Mouse (Mus musculus): ENCODE results near the gene Fam214a. TPM values are rescaled to one million over a fixed set of nuclear protein-coding genes. Genes with fewer than 3 reads are reported as not detected.

Gene Fam214a
- total and polyA plus RNA-seq, 2 experiments, result 14.5 to 116 TPM

DNA sequence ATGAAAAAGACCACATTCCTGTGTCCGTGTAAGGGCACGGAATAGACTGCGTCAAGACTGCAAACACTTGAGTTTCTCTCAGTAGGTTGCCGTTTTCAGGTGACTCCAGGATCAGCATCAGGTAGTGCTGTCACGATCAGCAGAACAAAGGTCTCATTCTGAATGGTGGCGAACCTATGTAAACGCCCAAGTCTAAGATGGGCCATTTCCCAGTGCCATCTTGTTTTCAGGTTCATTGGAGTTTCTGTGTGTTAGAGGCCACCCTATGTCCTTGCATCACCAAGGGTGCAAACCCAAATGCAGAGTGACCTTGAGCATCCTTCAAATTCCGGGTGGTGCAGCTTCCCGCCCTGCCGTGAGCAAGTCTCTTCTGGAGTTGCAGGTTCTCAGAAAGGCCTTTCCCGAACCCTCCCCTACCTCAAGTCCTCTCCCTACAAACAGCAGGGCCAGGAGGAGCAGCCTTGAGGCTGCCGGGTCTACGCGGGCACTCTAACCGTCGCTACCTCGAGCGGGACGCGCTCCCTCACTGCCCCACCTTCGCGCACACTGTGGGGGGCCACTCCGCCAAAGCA, 117.9 kb downstream of the Fam214a start, which contains the start of gene Myo5a:
Myo5a (plus strand) TSS at position 559 of the 572 bp plus-strand sequence.
- Histone ChIP-seq H3K4me3 (ENCODE audit: insufficient read depth, low read depth, low read length) (peak within 1 kb of the TSS; percentile 78), H3K4me1 (ENCODE audit: control insufficient read depth, insufficient read depth, low read length) (peaks cover 5% of the 10 kb centered on the region; the same call in 1 of the 2 replicates), H3K27me3 (ENCODE audit: control insufficient read depth, insufficient read depth, low read length) (peaks cover 16% of the 10 kb centered on the region), H3K9ac (ENCODE audit: low read depth, low read length) (peak within 1 kb of the TSS; percentile 81), H3K36me3 (ENCODE audit: control insufficient read depth, insufficient read depth, low read length) (no peaks in the 10 kb centered on the region), H3K79me2 (ENCODE audit: control insufficient read depth, insufficient read depth, low read length) (no peaks in the 10 kb centered on the region), H3K27ac (replicated peaks; ENCODE audit: insufficient read depth, low read depth, low read length) (no peak within 1 kb of the TSS)
- TF ChIP-seq POLR2A (IDR thresholded peaks at IDR 0.05; ENCODE audit: extremely low read depth, insufficient read depth, low read length) (no peak), CTCF (IDR thresholded peaks at IDR 0.05; ENCODE audit: low read depth, low read length) (no peak)
- 23% methylated on average over 23 of the region's 23 CpGs for WGBS
- no peak for DNase-seq (ENCODE audit: extremely low read depth, low read depth, low spot score)

DNA sequence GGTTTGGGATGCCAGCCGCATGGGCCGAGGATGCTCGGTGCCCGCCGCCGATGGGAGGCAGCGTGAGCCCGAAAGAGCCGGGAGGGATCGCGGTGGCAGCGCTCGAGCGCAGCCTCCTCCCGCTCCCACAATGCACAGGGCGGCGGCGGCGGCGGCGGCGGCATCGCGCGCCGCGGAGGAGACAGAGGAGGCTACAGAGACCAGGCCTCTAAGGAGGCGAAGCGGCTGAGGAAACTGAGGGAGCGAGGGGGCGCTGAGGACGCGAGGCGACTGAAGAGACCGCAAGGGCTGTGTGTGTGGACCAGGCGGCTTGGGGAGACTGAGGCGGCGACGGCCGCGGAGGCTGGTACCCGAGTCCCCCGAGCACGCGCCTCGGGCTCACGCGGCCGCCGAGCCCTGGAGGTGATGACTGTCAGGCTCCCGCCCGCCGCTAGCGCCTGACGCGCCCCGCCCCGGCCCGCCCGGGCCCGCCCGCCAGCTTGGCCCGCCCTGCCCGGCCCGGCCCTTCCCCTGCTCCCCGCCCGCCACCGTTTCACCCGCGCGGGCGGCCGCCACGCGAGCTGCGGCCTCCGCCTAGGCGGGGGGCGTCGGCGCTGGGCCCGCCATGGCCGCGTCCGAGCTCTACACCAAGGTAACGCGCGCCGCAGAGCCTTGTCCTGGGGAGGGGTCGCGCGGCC, 118.5 kb downstream of the Fam214a start:
- Histone ChIP-seq H3K27ac (replicated peaks; ENCODE audit: insufficient read depth, low read depth, low read length) (no peak overlapping the region), H3K9ac (ENCODE audit: low read depth, low read length) (peak overlapping the region; percentile 81), H3K27me3 (ENCODE audit: control insufficient read depth, insufficient read depth, low read length) (peaks cover 16% of the 10 kb centered on the region), H3K4me1 (ENCODE audit: control insufficient read depth, insufficient read depth, low read length) (peaks cover 5% of the 10 kb centered on the region; the same call in 1 of the 2 replicates), H3K79me2 (ENCODE audit: control insufficient read depth, insufficient read depth, low read length) (no peaks in the 10 kb centered on the region), H3K36me3 (ENCODE audit: control insufficient read depth, insufficient read depth, low read length) (no peaks in the 10 kb centered on the region), H3K4me3 (ENCODE audit: insufficient read depth, low read depth, low read length) (peak overlapping the region; percentile 78)
- under 1% methylated on average over 65 of the region's 92 CpGs for WGBS
- no peak for TF ChIP-seq POLR2A (IDR thresholded peaks at IDR 0.05; ENCODE audit: extremely low read depth, insufficient read depth, low read length)
- no peak for TF ChIP-seq CTCF (IDR thresholded peaks at IDR 0.05; ENCODE audit: low read depth, low read length)
- DNase-seq (ENCODE audit: extremely low read depth, low read depth, low spot score), result no peak

DNA sequence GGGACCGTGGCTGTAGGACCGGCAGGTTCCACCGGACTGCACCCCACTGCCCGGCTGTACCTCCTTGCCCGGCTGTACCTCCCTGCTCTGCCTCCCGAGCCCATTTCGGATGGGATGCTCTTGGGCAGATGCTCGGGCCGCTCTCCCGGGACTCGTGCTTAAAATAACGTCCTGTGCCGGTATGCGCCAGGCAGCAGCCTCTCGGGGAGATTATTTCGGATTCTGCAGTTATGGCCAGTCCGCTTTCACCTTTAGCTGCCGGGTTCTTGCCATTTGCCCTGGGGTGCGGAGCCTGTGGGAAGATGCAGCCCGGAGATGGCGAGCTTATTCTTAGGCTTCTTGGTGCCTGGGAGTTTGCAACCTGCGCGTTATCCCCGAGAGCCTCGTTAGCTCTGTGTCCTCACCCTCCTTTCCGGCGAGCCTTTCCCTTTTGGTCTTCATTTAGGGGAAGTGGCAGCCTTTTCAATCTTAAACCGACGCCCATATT, 119.1 kb downstream of the Fam214a start:
- Histone ChIP-seq H3K79me2 (ENCODE audit: control insufficient read depth, insufficient read depth, low read length) (no peaks in the 10 kb centered on the region), H3K36me3 (ENCODE audit: control insufficient read depth, insufficient read depth, low read length) (no peaks in the 10 kb centered on the region), H3K4me1 (ENCODE audit: control insufficient read depth, insufficient read depth, low read length) (peaks cover 5% of the 10 kb centered on the region; the same call in 1 of the 2 replicates), H3K27ac (replicated peaks; ENCODE audit: insufficient read depth, low read depth, low read length) (no peak overlapping the region), H3K9ac (ENCODE audit: low read depth, low read length) (peak overlapping the region; percentile 81), H3K27me3 (ENCODE audit: control insufficient read depth, insufficient read depth, low read length) (peaks cover 16% of the 10 kb centered on the region), H3K4me3 (ENCODE audit: insufficient read depth, low read depth, low read length) (peak overlapping the region; percentile 78)
- DNase-seq (ENCODE audit: extremely low read depth, low read depth, low spot score), result no peak
- no peak for TF ChIP-seq POLR2A (IDR thresholded peaks at IDR 0.05; ENCODE audit: extremely low read depth, insufficient read depth, low read length)
- no peak for TF ChIP-seq CTCF (IDR thresholded peaks at IDR 0.05; ENCODE audit: low read depth, low read length)
- WGBS, result 3% methylated on average over 29 of the region's 29 CpGs

- Histone ChIP-seq H3K79me2 (ENCODE audit: control insufficient read depth, insufficient read depth, low read length) (no peaks in the 10 kb centered on the region), H3K4me1 (ENCODE audit: control insufficient read depth, insufficient read depth, low read length) (peaks cover 5% of the 10 kb centered on the region; the same call in 1 of the 2 replicates), H3K36me3 (ENCODE audit: control insufficient read depth, insufficient read depth, low read length) (no peaks in the 10 kb centered on the region), H3K27ac (replicated peaks; ENCODE audit: insufficient read depth, low read depth, low read length) (no peak overlapping the region), H3K4me3 (ENCODE audit: insufficient read depth, low read depth, low read length) (no peak overlapping the region), H3K27me3 (ENCODE audit: control insufficient read depth, insufficient read depth, low read length) (peaks cover 16% of the 10 kb centered on the region), H3K9ac (ENCODE audit: low read depth, low read length) (no peak overlapping the region)
- 72% methylated on average over 3 of the region's 3 CpGs for WGBS
- DNase-seq (ENCODE audit: extremely low read depth, low read depth, low spot score), result no peak
- no peak for TF ChIP-seq CTCF (IDR thresholded peaks at IDR 0.05; ENCODE audit: low read depth, low read length)
- no peak for TF ChIP-seq POLR2A (IDR thresholded peaks at IDR 0.05; ENCODE audit: extremely low read depth, insufficient read depth, low read length)
Measured at GRCm38 (mm10) chr9:75072361-75072760, 119.7 kb downstream of the Fam214a start.

DNA sequence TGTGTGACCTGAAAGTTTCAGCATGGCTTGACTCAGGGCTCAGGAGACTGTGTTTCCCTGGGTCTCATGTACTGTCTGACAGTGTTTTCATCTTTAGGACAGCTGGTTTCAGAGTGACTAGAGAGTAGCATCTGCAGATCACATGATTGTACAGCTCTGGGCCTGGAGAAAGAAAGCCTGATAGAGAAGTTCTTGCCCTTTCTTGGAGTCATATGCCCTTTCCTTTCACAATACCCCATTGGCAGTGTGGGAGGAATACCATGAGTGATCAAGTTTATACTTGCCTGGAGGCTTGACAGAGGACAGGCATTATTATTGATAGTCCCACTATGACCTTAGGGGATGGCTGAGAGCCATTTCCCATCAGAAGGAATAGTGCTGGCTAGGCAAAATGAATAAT, 124.5 kb downstream of the Fam214a start:
- H3K9ac ChIP-seq (ENCODE audit: low read depth, low read length), result no peak overlapping the region
- no peaks in the 10 kb centered on the region for H3K36me3 ChIP-seq (ENCODE audit: control insufficient read depth, insufficient read depth, low read length)
- no peaks in the 10 kb centered on the region for H3K4me1 ChIP-seq (ENCODE audit: control insufficient read depth, insufficient read depth, low read length)
- peaks cover 2% of the 10 kb centered on the region; the same call in 1 of the 2 replicates for H3K27me3 ChIP-seq (ENCODE audit: control insufficient read depth, insufficient read depth, low read length)
- no peak for DNase-seq (ENCODE audit: extremely low read depth, low read depth, low spot score)
- no peak overlapping the region for H3K27ac ChIP-seq (replicated peaks; ENCODE audit: insufficient read depth, low read depth, low read length)
- H3K4me3 ChIP-seq (ENCODE audit: insufficient read depth, low read depth, low read length), result no peak overlapping the region
- no peaks in the 10 kb centered on the region for H3K79me2 ChIP-seq (ENCODE audit: control insufficient read depth, insufficient read depth, low read length)
- TF ChIP-seq POLR2A (IDR thresholded peaks at IDR 0.05; ENCODE audit: extremely low read depth, insufficient read depth, low read length), result no peak
- TF ChIP-seq CTCF (IDR thresholded peaks at IDR 0.05; ENCODE audit: low read depth, low read length), result no peak

Other genes with a start within 250 kb of the Fam214a start
- gene Onecut1, start 91.0 kb upstream of the Fam214a start, total RNA-seq (2014; rRNA removed), result 1.9 and 2.5 TPM in 2 replicates
- gene Onecut1, start 91.0 kb upstream of the Fam214a start, polyA plus RNA-seq (2012; rRNA removed), result 11.1 and 32.1 TPM in 2 replicates
- 23.0 and 38.5 TPM in 2 replicates for gene Arpp19, start 84.7 kb downstream of the Fam214a start, total RNA-seq (2014; rRNA removed)
- gene Arpp19, start 84.7 kb downstream of the Fam214a start, polyA plus RNA-seq (2012; rRNA removed), result 7.8 and 8.1 TPM in 2 replicates
- 0.74 and 1.1 TPM in 2 replicates for gene Myo5a, start 118.1 kb downstream of the Fam214a start, total RNA-seq (2014; rRNA removed)
- 0.06 and 0.17 TPM in 2 replicates for gene Myo5a, start 118.1 kb downstream of the Fam214a start, polyA plus RNA-seq (2012; rRNA removed)